Mouse (Mus musculus) lung, postnatal 0 days (tissue): ENCODE results near the gene AI467606.
A peak's percentile ranks its signal among the peaks of the same experiment; 100 is the strongest.

ENCODE experiments used
- CTCF ChIP-seq: IDR thresholded peaks from 2 replicates; pipeline ENCODE4 v1.5.1; 2016; ENCODE audit warnings: antibody characterized with exemption, mild to moderate bottlenecking
- EP300 ChIP-seq: IDR thresholded peaks from 2 replicates; pipeline ENCODE4 v1.6.1; 2016; ENCODE audit warnings: antibody characterized with exemption, mild to moderate bottlenecking, control low read depth

GRCm38 (mm10) chr7:127101451-127102016 lies 10.4 kb downstream of the AI467606 start:
- TF ChIP-seq CTCF (peak; percentile 22), EP300 (no peak)
